Mouse (Mus musculus) megakaryocyte-erythroid progenitor cell, adult 5-6 weeks (primary cell): ENCODE measurements around the gene Mafg. TPM values are rescaled to one million over a fixed set of nuclear protein-coding genes. Genes with fewer than 3 reads are reported as not detected.
A peak's percentile ranks its signal among the peaks of the same experiment; 100 is the strongest.

ENCODE experiments used
- ATAC-seq: replicated peaks from 2 replicates; pipeline ENCODE4 v1.8.0; 2016; ENCODE audit warnings: mild to moderate bottlenecking, inconsistent platforms; ENCODE audit not compliant: severe bottlenecking, poor library complexity, low FRiP score, low TSS enrichment
- total RNA-seq, 2 experiments: library from RNA; stranded (forward) in 1 of 2; stranded (reverse) in 1 of 2; fragments of 200-1000, 215-1000 nt in 1 of 2; fragments of >200 nt in 1 of 2; fragmentation: Nextera tagmentation in 1 of 2; gene quantifications; 2 replicates each; pipeline ENCODE4 v1.2.3; 2014 to 2017

Mafg gene
- total RNA-seq, 2 experiments from 2014 or later = 11.7 to 26.0 TPM

- ATAC-seq = no peak
Observed at GRCm38 (mm10) chr11:120625152-120625775, 8.1 kb downstream of the Mafg start, which contains the start of gene Sirt7. Sirt7 (minus strand) TSS chr11:120625240.

- ATAC-seq = peak; percentile 50
Observed at GRCm38 (mm10) chr11:120624680-120625111, 8.7 kb downstream of the Mafg start.

- ATAC-seq = 0 out of 2 replicates have a peak, but pooled peaks have one; percentile 33
Observed at GRCm38 (mm10) chr11:120623961-120624679, 9.3 kb downstream of the Mafg start.

- no peak for ATAC-seq
Observed at GRCm38 (mm10) chr11:120622805-120623204, 10.6 kb downstream of the Mafg start.

GRCm38 (mm10) chr11:120620195-120620594 is 13.2 kb downstream of the Mafg start:
- no peak for ATAC-seq

- no peak for ATAC-seq
Observed at GRCm38 (mm10) chr11:120618619-120619535, 14.5 kb downstream of the Mafg start.

- peak; percentile 84 for ATAC-seq
Observed at GRCm38 (mm10) chr11:120617519-120618112, 15.8 kb downstream of the Mafg start, which contains the start of gene Pcyt2. Pcyt2 (minus strand) TSS chr11:120617936.

GRCm38 (mm10) chr11:120616617-120617294 is 16.6 kb downstream of the Mafg start:
- ATAC-seq = peak; percentile 27

GRCm38 (mm10) chr11:120615606-120616203 is 17.7 kb downstream of the Mafg start:
- no peak for ATAC-seq

GRCm38 (mm10) chr11:120615167-120615566 is 18.2 kb downstream of the Mafg start:
- no peak for ATAC-seq

GRCm38 (mm10) chr11:120613976-120614375 is 19.4 kb downstream of the Mafg start:
- ATAC-seq = no peak

- ATAC-seq = no peak
Observed at GRCm38 (mm10) chr11:120613481-120613972, 19.9 kb downstream of the Mafg start.

- ATAC-seq = peak; percentile 65
Observed at GRCm38 (mm10) chr11:120612763-120613162, 20.6 kb downstream of the Mafg start.

- ATAC-seq = no peak
Observed at GRCm38 (mm10) chr11:120610477-120611046, 22.8 kb downstream of the Mafg start.

GRCm38 (mm10) chr11:120609250-120609649 is 24.1 kb downstream of the Mafg start:
- ATAC-seq = peak; percentile 38

- ATAC-seq = no peak; the same call in 1 of the 2 replicates
Observed at GRCm38 (mm10) chr11:120608241-120609034, 25.0 kb downstream of the Mafg start, which contains the start of gene Npb. Npb (plus strand) TSS chr11:120608477.

- ATAC-seq = no peak
Observed at GRCm38 (mm10) chr11:120606764-120607163, 26.6 kb downstream of the Mafg start.
